Mouse (Mus musculus) liver, embryonic 12.5 days (tissue): Measurements from ENCODE around the gene Arhgap1. TPM values are rescaled to one million over a fixed set of nuclear protein-coding genes. Genes with fewer than 3 reads are reported as not detected.

Source experiments
- ATAC-seq: fragments of 200-750 bp; cut with Nextera tagmentation; 2 replicates; pipeline ENCODE4 v1.8.0; 2017; ENCODE audit warnings: moderate number of reproducible peaks, mild to moderate bottlenecking, moderate library complexity
- H3K27ac ChIP-seq: fragments of 300-500 bp; sonication (generic); 2 replicates; pipeline ENCODE4 v1.5.1; 2016; ENCODE audit warnings: mild to moderate bottlenecking
- H3K27me3 ChIP-seq: fragments of 300-500 bp; sonication (generic); replicated peaks from 2 replicates; pipeline ENCODE4 v1.6.1; 2016; ENCODE audit warnings: mild to moderate bottlenecking, moderate library complexity
- H3K36me3 ChIP-seq: fragments of 300-500 bp; sonication (generic); 2 replicates; pipeline ENCODE4 v1.6.1; 2016; ENCODE audit warnings: mild to moderate bottlenecking, moderate library complexity
- H3K4me1 ChIP-seq: fragments of 300-500 bp; sonication (generic); 2 replicates; pipeline ENCODE4 v1.6.1; 2016
- H3K4me2 ChIP-seq: fragments of 300-500 bp; sonication (generic); 2 replicates; pipeline ENCODE4 v1.6.1; 2016; ENCODE audit warnings: mild to moderate bottlenecking, moderate library complexity
- H3K4me3 ChIP-seq: fragments of 300-500 bp; sonication (generic); 2 replicates; pipeline ENCODE4 v1.5.1; 2016; ENCODE audit warnings: mild to moderate bottlenecking, moderate library complexity
- H3K9ac ChIP-seq: fragments of 300-500 bp; sonication (generic); 2 replicates; pipeline ENCODE4 v1.6.1; 2016; ENCODE audit warnings: mild to moderate bottlenecking, moderate library complexity
- H3K9me3 ChIP-seq: fragments of 300-500 bp; sonication (generic); replicated peaks from 2 replicates; pipeline ENCODE4 v1.6.1; 2016; ENCODE audit warnings: mild to moderate bottlenecking, moderate library complexity
- WGBS: fragments of 180-500 bp; shearing (Covaris S2); methylation state at CpG from one replicate; pipeline ENCODE4 v1.1.7; 2016; ENCODE audit not compliant: insufficient replicate concordance; 5-methylcytosine and 5-hydroxymethylcytosine counted together
- polyA plus RNA-seq: library from polyadenylated mRNA; unstranded; fragments of >200 nt; fragmentation: Nextera tagmentation; extraction: Ambion mirVana; gene quantifications from 2 replicates; pipeline ENCODE4 v1.2.1, GENCODE M21; 2016

The Arhgap1 gene
- polyA plus RNA-seq, 1 experiment from 2014 or later, result 59.8 TPM

- no peaks in the 10 kb centered on the region for H3K36me3 ChIP-seq
- peaks cover 37% of the 10 kb centered on the region for H3K4me1 ChIP-seq
- peaks cover 6% of the 10 kb centered on the region; the same call in 1 of the 2 replicates for H3K27me3 ChIP-seq
- H3K27ac ChIP-seq, result peak overlapping the region; percentile 63
- 0 out of 2 replicates have a peak overlapping the region, but pooled peaks have one; percentile 6 for H3K4me3 ChIP-seq
- ATAC-seq, result no peak
- peak overlapping the region; percentile 57 for H3K4me2 ChIP-seq
- H3K9ac ChIP-seq, result no peak overlapping the region
- 72% methylated on average over 12 of the region's 12 CpGs for WGBS
- H3K9me3 ChIP-seq, result no peaks in the 10 kb centered on the region
Measured at GRCm38 (mm10) chr2:91633334-91633977, 16.2 kb upstream of the Arhgap1 start.

- WGBS, result 34% methylated on average over 9 of the region's 9 CpGs
- Histone ChIP-seq H3K4me1 (peaks cover 37% of the 10 kb centered on the region), H3K4me3 (peak overlapping the region; percentile 42), H3K9me3 (no peaks in the 10 kb centered on the region), H3K27me3 (peaks cover 6% of the 10 kb centered on the region; the same call in 1 of the 2 replicates), H3K27ac (peak overlapping the region; percentile 59), H3K4me2 (peak overlapping the region; percentile 57), H3K36me3 (no peaks in the 10 kb centered on the region), H3K9ac (peak overlapping the region; percentile 54)
- peak; percentile 77 for ATAC-seq
Measured at GRCm38 (mm10) chr2:91634841-91635240, 14.8 kb upstream of the Arhgap1 start.

GRCm38 (mm10) chr2:91635486-91635885 lies 14.2 kb upstream of the Arhgap1 start:
- Histone ChIP-seq H3K27me3 (peaks cover 2% of the 10 kb centered on the region; the same call in 1 of the 2 replicates), H3K27ac (peak overlapping the region; percentile 59), H3K36me3 (no peaks in the 10 kb centered on the region), H3K4me1 (peaks cover 43% of the 10 kb centered on the region), H3K9ac (peak overlapping the region; percentile 54), H3K4me3 (peak overlapping the region; percentile 42), H3K4me2 (peak overlapping the region; percentile 57), H3K9me3 (no peaks in the 10 kb centered on the region)
- no peak for ATAC-seq
- WGBS, result 61% methylated on average over 11 of the region's 11 CpGs

DNA sequence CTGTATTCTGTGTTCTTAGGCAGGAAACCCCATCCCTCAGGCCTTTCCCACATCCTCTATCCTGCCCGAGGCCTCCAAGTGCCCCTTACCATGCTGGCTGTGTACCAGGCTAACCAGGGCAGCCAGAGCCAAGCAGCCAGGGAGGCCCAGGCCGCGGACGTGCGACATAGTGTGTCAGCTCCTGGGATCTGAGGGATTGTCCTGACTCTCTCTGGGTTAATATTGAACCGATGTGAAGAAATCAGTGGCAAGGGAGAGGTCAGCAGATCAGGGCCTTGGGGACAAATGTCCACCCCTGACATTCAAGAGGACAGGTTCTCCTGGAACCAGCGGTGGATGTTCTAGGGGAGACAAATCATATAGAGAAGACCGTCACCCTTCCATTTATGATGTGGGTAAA lies 13.4 kb upstream of the Arhgap1 start, which contains the start of gene F2:
F2 (minus strand) TSS at position 186 of the 400 bp plus-strand sequence.
- H3K4me1 ChIP-seq, result peaks cover 48% of the 10 kb centered on the region
- H3K36me3 ChIP-seq, result no peaks in the 10 kb centered on the region
- H3K9ac ChIP-seq, result peak within 1 kb of the TSS; percentile 54
- peak within 1 kb of the TSS; percentile 42 for H3K4me3 ChIP-seq
- H3K9me3 ChIP-seq, result no peaks in the 10 kb centered on the region
- H3K27me3 ChIP-seq, result no peaks in the 10 kb centered on the region
- H3K27ac ChIP-seq, result peak within 1 kb of the TSS; percentile 59
- peak within 1 kb of the TSS; percentile 57 for H3K4me2 ChIP-seq
- ATAC-seq, result peak; percentile 30; the same call in 1 of the 2 replicates
- WGBS, result 69% methylated on average over 8 of the region's 8 CpGs

GRCm38 (mm10) chr2:91636727-91637338 lies 12.8 kb upstream of the Arhgap1 start:
- 66% methylated on average over 5 of the region's 5 CpGs for WGBS
- H3K9ac ChIP-seq, result no peak overlapping the region
- no peaks in the 10 kb centered on the region for H3K9me3 ChIP-seq
- H3K27ac ChIP-seq, result peak overlapping the region; percentile 59
- H3K36me3 ChIP-seq, result no peaks in the 10 kb centered on the region
- ATAC-seq, result peak; percentile 53
- no peak overlapping the region for H3K4me3 ChIP-seq
- peaks cover 53% of the 10 kb centered on the region for H3K4me1 ChIP-seq
- no peaks in the 10 kb centered on the region for H3K27me3 ChIP-seq
- peak overlapping the region; percentile 57 for H3K4me2 ChIP-seq

- Histone ChIP-seq H3K4me2 (no peak overlapping the region), H3K4me1 (peaks cover 69% of the 10 kb centered on the region), H3K36me3 (peaks cover 14% of the 10 kb centered on the region), H3K27ac (no peak overlapping the region), H3K27me3 (no peaks in the 10 kb centered on the region), H3K4me3 (no peak overlapping the region), H3K9ac (no peak overlapping the region), H3K9me3 (no peaks in the 10 kb centered on the region)
- WGBS, result 67% methylated on average over 6 of the region's 6 CpGs
- ATAC-seq, result no peak
Measured at GRCm38 (mm10) chr2:91638931-91639330, 10.7 kb upstream of the Arhgap1 start.

- peaks cover 46% of the 10 kb centered on the region for H3K4me1 ChIP-seq
- peak overlapping the region; percentile 77 for H3K27ac ChIP-seq
- 68% methylated on average over 2 of the region's 2 CpGs for WGBS
- no peak overlapping the region for H3K4me3 ChIP-seq
- H3K4me2 ChIP-seq, result peak overlapping the region; percentile 48
- no peaks in the 10 kb centered on the region for H3K9me3 ChIP-seq
- peaks cover 54% of the 10 kb centered on the region for H3K36me3 ChIP-seq
- ATAC-seq, result peak; percentile 84
- H3K9ac ChIP-seq, result peak overlapping the region; percentile 41; the same call in 1 of the 2 replicates
- H3K27me3 ChIP-seq, result no peaks in the 10 kb centered on the region
Measured at GRCm38 (mm10) chr2:91642825-91643415, 6.7 kb upstream of the Arhgap1 start.

DNA sequence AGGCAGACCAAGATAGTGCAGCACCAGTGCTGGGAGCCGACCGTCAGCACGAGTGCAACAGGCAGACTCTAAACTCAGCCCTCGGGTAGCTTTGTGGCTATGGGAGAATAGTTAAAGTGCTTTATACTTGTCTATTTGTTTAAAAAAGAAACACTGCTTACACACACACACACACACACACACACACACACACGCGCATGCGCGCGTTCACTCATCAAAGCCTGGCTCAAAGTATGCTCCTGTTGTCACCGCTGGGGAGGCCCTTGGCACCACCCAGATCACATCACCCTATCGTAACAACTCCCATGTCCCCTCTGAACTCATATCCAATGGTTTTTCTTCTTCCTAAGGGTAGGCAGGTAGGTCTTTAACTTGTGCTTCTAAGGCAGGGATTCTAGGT lies 5.6 kb upstream of the Arhgap1 start:
- Histone ChIP-seq H3K4me2 (no peak overlapping the region), H3K27ac (peak overlapping the region; percentile 77), H3K4me3 (no peak overlapping the region), H3K27me3 (no peaks in the 10 kb centered on the region), H3K4me1 (peaks cover 57% of the 10 kb centered on the region), H3K9ac (no peak overlapping the region), H3K9me3 (no peaks in the 10 kb centered on the region), H3K36me3 (peaks cover 57% of the 10 kb centered on the region)
- 88% methylated on average over 11 of the region's 11 CpGs for WGBS
- no peak for ATAC-seq

DNA sequence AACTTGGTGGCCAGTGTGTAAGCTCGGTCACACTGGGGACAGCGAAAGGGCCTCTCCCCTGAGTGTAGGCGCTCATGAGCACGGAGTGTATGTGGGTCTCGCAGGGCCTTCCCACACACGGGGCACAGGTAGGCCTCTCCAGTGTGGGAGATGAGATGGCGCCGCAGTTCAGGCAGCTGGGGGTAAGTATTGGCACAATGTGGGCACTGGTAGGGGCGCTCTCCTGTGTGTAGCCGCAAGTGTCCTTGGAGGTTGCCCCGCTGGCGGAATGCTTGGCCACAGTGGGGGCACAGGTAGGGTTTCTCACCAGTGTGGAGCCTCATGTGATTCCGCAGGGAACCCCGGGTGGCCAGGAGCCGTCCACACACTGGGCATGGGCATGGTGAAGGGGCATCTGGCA lies 4.3 kb upstream of the Arhgap1 start:
- Histone ChIP-seq H3K4me1 (peaks cover 55% of the 10 kb centered on the region), H3K36me3 (peaks cover 57% of the 10 kb centered on the region), H3K27ac (peak overlapping the region; percentile 12; the same call in 1 of the 2 replicates), H3K9me3 (no peaks in the 10 kb centered on the region), H3K9ac (no peak overlapping the region), H3K4me2 (no peak overlapping the region), H3K4me3 (no peak overlapping the region), H3K27me3 (no peaks in the 10 kb centered on the region)
- 94% methylated on average over 15 of the region's 15 CpGs for WGBS
- no peak for ATAC-seq

- peaks cover 57% of the 10 kb centered on the region for H3K4me1 ChIP-seq
- H3K27me3 ChIP-seq, result no peaks in the 10 kb centered on the region
- no peak overlapping the region for H3K4me3 ChIP-seq
- 88% methylated on average over 11 of the region's 11 CpGs for WGBS
- no peak for ATAC-seq
- no peaks in the 10 kb centered on the region for H3K9me3 ChIP-seq
- H3K27ac ChIP-seq, result no peak overlapping the region
- peaks cover 57% of the 10 kb centered on the region for H3K36me3 ChIP-seq
- no peak overlapping the region for H3K9ac ChIP-seq
- H3K4me2 ChIP-seq, result no peak overlapping the region
Measured at GRCm38 (mm10) chr2:91645811-91646210, 3.8 kb upstream of the Arhgap1 start.

DNA sequence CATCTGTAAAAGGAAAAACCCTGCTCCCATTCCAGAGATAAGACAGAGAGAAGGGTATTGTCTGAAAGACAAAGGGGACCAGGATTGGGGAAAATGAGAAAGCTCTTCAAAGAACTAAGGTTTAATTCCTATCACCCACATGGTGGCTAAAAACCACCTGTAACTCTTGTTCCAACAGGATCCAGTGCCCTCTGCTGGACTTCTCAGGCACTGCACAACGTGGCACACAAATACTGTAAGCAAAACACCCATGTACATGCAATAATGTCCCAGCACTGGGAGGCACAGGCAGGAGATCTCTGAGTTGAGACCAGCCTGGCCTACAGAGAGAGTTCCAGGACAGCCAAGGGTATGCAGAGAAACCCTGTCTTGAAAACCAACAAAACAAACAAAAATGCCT lies 2.9 kb upstream of the Arhgap1 start:
- no peak overlapping the region for H3K27ac ChIP-seq
- WGBS, result 30% methylated on average over 1 of the region's 1 CpGs

DNA sequence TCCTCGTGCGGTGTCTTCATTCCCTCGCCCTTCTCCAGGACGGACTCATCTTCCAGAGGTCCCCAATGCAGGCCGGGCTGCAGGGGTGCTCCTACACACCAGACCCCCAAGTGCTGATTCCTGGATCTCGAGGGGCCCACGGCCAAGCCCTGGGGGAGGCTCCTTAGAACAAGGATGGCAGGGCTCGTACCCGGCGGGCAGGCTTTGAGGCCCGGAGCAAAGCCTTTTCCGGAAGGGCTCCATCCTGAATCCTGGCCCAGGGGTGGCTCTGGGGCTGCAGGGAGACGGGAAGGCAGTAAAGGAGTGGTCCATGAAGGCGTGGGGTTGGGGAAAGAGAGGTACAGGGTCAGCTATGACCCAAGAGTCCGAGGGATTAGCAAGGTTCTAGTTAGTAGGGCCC lies 508 bp upstream of the Arhgap1 start:
- 2% methylated on average over 15 of the region's 15 CpGs for WGBS
- H3K27ac ChIP-seq, result peak overlapping the region; percentile 88
- peak overlapping the region; percentile 94 for H3K4me2 ChIP-seq
- H3K9ac ChIP-seq, result peak overlapping the region; percentile 86
- H3K4me1 ChIP-seq, result peaks cover 47% of the 10 kb centered on the region
- H3K9me3 ChIP-seq, result no peaks in the 10 kb centered on the region
- H3K4me3 ChIP-seq, result peak overlapping the region; percentile 81
- ATAC-seq, result peak; percentile 4; the same call in 1 of the 2 replicates
- peaks cover 65% of the 10 kb centered on the region for H3K36me3 ChIP-seq
- no peaks in the 10 kb centered on the region for H3K27me3 ChIP-seq

More for the DNA sequence above, 2.9 kb upstream of the Arhgap1 start:
- no peak overlapping the region for H3K4me2 ChIP-seq
- no peak overlapping the region for H3K9ac ChIP-seq
- no peaks in the 10 kb centered on the region for H3K9me3 ChIP-seq
- H3K4me3 ChIP-seq, result no peak overlapping the region
- no peaks in the 10 kb centered on the region for H3K27me3 ChIP-seq
- ATAC-seq, result no peak
- H3K4me1 ChIP-seq, result peaks cover 58% of the 10 kb centered on the region
- peaks cover 58% of the 10 kb centered on the region for H3K36me3 ChIP-seq
